Mouse (Mus musculus) splenic B cell, adult 2 months (primary cell): ENCODE measurements around the gene Nr5a2.
A peak's percentile ranks its signal among the peaks of the same experiment; 100 is the strongest.

Experiments used
- DNase-seq: peaks from one replicate; pipeline ENCODE4 v3.0.0-alpha.2; 2011; ENCODE audit warnings: low read depth, low spot score
- H3K27me3 ChIP-seq: 2 replicates; pipeline ENCODE4 v1.6.1; 2012; ENCODE audit warnings: mild to moderate bottlenecking, low read length, moderate library complexity, mixed read lengths; ENCODE audit not compliant: control insufficient read depth, poor library complexity, insufficient read depth, severe bottlenecking
- H3K36me3 ChIP-seq: 2 replicates; pipeline ENCODE4 v1.6.1; 2012; ENCODE audit warnings: mild to moderate bottlenecking, low read length, moderate library complexity, mixed read lengths; ENCODE audit not compliant: control insufficient read depth, poor library complexity, insufficient read depth, severe bottlenecking

Nr5a2 gene

DNA sequence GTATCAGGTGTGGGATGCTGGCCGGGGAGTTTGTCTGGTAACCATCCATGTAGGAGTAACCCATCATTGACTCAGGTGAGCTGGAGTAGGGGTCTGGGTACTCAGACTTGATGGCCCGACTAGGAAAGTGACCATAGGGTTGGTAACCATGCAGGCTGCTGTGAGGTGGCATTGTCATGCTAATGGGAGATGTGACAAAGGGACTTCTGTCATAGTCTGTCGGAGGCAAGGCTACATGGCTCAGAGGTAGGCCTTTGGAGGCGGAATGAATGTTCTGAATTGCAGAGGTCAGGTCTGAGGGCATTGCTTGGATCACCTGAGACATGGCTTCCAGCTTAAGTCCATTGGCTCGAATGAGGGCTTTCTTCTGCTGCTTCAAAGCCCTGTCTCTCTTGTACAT lies 19.6 kb downstream of the Nr5a2 start:
- Histone ChIP-seq H3K36me3 (no peaks in the 10 kb centered on the region; the same call in 1 of the 2 replicates), H3K27me3 (no peaks in the 10 kb centered on the region; the same call in 1 of the 2 replicates)
- no peak for DNase-seq

DNA sequence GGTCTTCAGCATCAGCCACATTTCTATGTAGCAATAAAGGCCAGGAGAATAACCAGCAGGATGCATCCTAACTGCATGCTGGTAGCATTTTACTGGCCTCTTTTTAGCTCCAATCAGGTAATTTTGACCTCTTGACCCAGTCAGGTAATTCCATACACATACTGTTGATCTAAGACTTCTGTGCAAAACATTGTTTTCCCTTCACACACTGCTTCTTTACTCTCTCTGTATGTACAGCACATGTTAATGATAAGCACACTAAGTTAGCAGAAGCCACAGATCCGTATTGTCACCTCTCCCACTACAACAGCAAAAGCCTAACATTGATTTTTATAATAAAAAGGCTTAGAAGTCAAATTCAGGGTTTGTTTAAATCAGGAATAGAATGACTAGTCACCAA lies 21.0 kb downstream of the Nr5a2 start:
- no peaks in the 10 kb centered on the region; the same call in 1 of the 2 replicates for H3K27me3 ChIP-seq
- no peak for DNase-seq
- no peaks in the 10 kb centered on the region; the same call in 1 of the 2 replicates for H3K36me3 ChIP-seq

DNA sequence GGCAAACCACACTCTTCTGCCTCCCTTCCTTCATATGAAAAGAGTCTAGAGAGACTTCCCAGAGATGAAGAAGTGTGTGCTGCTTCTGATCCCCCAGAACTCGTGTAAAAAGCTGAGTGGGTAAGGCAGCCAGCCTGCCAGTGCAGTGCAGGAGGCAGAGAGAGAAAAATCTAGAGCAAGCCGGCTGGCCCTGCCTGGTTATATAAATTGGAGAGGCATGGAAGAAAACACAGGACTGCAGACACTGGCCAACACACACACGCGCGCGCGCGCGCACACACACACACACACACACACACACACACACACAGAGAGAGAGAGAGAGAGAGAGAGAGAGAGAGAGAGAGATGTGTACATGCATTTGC lies 24.3 kb downstream of the Nr5a2 start:
- DNase-seq, result no peak
- Histone ChIP-seq H3K36me3 (no peaks in the 10 kb centered on the region), H3K27me3 (no peaks in the 10 kb centered on the region; the same call in 1 of the 2 replicates)

DNA sequence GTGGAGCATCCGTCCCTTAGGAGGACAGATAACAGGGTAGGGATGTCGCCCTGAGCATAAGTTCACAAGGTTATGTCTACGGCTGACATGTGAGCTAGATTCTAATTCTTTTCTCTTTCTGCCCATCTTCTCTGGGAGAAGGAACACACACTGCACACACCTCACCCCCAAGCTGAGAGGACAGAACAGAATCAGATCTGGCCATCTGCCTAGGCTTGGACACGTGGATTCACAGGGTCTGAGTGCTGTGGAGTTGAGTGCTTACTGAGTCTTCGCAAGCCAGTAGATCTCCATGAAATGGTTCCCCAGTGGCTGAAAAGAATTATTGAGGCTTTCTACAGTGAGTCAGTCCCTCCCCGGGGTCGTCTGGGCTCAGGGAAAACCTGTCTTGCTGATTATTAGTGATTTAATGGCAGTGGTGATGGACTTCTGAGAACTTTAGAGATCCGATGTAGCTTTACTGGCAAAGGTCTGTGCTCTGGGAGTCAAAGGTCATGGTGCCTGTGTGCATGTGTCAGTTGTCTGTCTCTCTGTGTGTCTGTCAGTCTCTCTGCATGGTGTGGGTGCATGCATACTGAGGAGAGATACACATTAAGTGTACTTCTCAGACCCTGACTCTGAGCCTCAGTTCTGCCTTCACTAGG lies 24.8 kb downstream of the Nr5a2 start:
- H3K27me3 ChIP-seq, result no peaks in the 10 kb centered on the region; the same call in 1 of the 2 replicates
- DNase-seq, result no peak
- no peaks in the 10 kb centered on the region for H3K36me3 ChIP-seq

DNA sequence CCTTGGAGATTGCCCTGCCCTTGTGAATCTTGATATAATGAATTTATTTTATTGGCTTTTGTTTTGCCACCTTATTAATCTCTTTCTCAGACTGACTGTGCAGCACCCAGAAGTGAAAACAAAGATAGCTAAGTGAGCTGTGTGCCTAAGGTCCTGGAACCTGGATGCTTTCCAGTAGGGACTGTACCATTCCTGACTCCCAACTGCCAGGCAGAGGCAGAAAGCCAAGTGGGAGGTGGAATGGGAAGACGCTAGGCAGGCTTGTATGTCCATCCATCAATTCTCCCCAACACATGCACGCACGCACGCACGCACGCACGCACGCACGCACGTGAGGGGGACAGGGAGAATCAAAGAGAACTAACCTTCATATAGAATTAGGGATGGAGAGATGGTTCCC lies 26.2 kb downstream of the Nr5a2 start:
- no peaks in the 10 kb centered on the region for H3K36me3 ChIP-seq
- no peaks in the 10 kb centered on the region; the same call in 1 of the 2 replicates for H3K27me3 ChIP-seq
- DNase-seq, result no peak

DNA sequence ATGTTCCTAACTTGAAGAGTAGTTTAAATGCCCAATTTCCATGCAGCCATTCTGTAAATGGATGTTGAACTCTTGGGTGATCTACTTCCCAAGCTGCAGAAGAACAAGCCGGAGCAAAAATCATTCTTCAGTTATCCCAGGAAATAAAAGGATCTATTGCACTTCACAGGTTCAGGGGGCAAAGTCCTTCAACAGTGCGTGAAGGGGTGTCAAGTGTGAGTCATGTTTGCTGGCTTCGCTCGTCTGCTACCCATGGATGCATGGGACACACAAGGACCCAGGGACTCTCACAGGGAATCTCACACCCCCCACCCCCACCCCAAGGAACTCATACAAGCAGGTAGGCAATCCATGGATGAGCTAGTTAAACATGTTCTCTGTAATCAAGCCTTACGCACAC lies 29.2 kb downstream of the Nr5a2 start:
- no peaks in the 10 kb centered on the region for H3K36me3 ChIP-seq
- no peak for DNase-seq
- no peaks in the 10 kb centered on the region; the same call in 1 of the 2 replicates for H3K27me3 ChIP-seq

DNA sequence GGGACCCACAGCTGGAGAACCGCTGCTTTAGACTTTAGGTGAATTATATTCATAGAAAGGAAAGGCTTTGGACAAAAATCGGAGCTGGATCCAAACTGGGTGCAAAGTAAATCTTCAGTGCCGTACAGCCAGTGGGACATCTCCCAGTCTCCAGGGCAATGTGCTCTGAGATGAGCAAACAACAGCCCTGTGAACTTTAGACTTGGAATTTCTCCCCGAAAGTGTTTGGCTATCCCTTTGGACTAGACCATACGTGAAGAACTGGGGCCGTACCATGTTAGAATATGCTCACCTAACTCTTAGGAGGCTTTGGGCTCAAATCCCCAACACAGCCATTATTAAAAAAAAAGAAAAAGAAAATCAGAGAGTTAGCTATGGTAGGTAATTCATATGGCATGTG lies 30.5 kb downstream of the Nr5a2 start:
- Histone ChIP-seq H3K36me3 (no peaks in the 10 kb centered on the region), H3K27me3 (no peaks in the 10 kb centered on the region; the same call in 1 of the 2 replicates)
- no peak for DNase-seq

DNA sequence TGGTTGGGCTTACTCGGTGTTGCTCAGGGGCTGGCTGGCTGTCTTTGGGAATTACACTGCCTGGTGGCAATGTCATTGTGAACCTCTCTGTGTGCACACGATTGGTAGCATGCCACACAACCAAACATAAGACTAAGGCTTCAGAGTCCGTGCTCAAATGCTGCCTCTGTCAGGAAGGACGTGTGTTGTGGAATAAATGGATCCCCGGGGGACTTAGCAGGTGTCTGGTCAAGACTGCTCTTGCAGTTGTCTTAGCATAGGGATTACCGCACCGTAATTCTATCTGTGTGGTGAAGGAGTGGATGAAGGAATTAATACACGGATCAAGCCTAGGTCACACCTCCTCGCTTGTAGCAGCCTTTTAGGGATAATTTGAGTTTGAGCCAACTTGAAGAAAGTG lies 32.8 kb downstream of the Nr5a2 start:
- no peak for DNase-seq
- Histone ChIP-seq H3K36me3 (no peaks in the 10 kb centered on the region), H3K27me3 (no peaks in the 10 kb centered on the region; the same call in 1 of the 2 replicates)

DNA sequence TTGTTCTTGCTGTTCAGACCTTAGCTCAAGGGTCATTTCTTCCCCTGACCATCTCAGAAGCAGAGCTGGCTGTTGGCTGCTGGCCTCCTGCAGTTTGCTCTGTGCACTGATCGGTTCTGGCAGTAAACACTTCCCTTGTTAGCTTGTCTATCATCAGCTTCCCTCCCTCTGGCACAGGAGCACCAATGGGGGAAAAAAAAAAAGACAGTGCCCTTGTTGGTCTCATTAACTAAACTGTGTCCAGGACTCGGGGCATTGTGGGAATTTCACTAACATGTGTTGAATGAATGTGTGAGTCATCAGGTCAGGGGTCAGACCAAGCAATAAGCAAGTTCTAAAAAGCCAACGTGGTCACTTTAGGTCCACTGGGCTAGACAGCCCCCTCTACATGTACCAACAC lies 34.2 kb downstream of the Nr5a2 start:
- Histone ChIP-seq H3K36me3 (no peaks in the 10 kb centered on the region), H3K27me3 (no peaks in the 10 kb centered on the region; the same call in 1 of the 2 replicates)
- DNase-seq, result no peak

DNA sequence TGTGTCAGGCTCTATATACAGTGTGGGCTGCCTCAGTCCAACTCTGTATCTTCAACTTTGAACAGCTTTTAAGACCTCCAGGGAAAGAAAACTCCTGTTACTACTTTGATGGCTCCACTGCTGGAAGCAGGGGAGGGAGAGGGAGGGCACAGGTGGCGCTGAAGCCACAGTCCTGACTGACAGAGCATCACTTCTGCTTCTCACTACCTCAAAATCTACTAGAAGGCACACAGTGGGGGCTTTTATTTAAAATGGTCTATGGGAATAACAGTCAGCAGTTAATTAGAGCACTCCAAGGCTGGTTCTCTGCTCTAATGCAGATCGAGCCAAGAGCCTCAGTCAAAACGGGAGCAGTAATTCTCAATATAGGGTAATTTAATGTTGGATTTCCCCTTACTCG lies 40.2 kb downstream of the Nr5a2 start:
- peak; percentile 1 for DNase-seq
- Histone ChIP-seq H3K27me3 (no peaks in the 10 kb centered on the region), H3K36me3 (no peaks in the 10 kb centered on the region)

DNA sequence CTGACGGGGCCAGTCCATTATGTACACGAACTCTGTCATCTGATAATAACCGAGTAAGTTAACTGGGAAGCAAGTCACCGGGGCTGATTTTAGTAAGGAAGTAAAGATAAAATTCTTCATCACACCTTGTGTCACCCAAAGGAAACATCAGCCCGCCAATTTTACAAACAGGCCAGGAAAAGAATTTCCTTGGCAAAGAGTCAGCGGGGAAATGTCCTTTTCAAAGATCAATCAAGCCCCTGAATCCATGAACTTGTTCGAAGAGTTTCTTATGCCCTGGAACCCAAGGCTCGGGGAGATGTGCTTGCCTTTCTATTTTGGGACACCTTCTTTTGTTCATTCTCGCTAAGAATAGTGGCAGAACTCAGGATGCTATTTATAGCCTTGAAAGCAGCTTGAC lies 41.5 kb downstream of the Nr5a2 start:
- no peaks in the 10 kb centered on the region for H3K27me3 ChIP-seq
- DNase-seq, result no peak
- no peaks in the 10 kb centered on the region for H3K36me3 ChIP-seq

DNA sequence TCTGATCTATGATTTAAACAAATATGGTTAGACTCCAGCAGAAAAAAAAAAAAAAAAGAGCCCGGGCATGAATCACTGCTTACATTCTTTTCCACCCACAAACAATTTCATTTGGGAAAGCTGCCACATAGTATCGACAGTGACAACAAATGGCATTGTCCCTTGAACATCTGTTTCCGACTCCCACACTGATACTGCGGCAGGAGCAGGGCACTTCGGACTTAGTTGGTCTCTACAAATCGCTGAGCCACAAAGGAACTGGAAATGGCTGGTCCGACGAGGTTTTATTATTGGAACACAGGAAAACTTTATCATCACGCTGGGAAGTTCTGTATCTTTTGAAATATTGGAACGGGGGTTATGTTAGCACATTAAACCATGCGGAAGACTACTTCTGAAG lies 44.8 kb downstream of the Nr5a2 start:
- Histone ChIP-seq H3K27me3 (no peaks in the 10 kb centered on the region), H3K36me3 (no peaks in the 10 kb centered on the region)
- DNase-seq, result no peak

DNA sequence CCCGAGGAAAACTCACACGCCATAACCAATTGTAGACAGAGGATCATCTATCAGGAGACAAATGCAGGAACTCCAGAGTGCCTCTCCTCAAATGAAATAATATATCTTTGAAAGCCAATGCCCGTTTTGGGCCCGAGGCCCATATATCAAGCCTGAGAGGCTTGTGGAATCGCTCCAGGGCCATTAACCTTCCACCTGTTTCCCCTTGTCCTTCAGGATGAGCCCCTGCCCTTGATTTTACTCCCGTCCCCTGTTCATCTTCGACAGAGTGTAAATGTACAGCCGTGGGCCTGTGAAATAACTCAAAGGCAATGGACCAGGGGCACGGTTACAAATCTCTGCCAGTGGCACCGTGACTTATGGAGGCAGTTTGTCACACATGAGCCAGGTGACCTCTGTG lies 48.3 kb downstream of the Nr5a2 start:
- DNase-seq, result no peak
- H3K36me3 ChIP-seq, result no peaks in the 10 kb centered on the region

DNA sequence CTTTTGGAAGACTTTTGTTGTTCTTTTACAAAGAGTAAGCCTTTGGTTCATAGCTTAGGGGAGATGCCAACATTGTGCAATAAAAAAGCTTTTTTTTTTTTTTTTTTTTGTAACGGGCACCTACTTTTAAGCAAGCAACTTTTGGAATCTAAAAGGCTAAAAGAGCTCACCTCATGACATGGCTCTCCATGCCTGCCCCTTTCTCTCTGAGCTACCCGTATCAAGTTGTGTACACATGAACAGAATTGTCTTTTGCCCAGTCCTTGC lies 48.7 kb downstream of the Nr5a2 start:
- H3K27me3 ChIP-seq, result no peaks in the 10 kb centered on the region
- DNase-seq, result no peak
- no peaks in the 10 kb centered on the region for H3K36me3 ChIP-seq

More for the DNA sequence above, 48.3 kb downstream of the Nr5a2 start:
- H3K27me3 ChIP-seq, result no peaks in the 10 kb centered on the region

DNA sequence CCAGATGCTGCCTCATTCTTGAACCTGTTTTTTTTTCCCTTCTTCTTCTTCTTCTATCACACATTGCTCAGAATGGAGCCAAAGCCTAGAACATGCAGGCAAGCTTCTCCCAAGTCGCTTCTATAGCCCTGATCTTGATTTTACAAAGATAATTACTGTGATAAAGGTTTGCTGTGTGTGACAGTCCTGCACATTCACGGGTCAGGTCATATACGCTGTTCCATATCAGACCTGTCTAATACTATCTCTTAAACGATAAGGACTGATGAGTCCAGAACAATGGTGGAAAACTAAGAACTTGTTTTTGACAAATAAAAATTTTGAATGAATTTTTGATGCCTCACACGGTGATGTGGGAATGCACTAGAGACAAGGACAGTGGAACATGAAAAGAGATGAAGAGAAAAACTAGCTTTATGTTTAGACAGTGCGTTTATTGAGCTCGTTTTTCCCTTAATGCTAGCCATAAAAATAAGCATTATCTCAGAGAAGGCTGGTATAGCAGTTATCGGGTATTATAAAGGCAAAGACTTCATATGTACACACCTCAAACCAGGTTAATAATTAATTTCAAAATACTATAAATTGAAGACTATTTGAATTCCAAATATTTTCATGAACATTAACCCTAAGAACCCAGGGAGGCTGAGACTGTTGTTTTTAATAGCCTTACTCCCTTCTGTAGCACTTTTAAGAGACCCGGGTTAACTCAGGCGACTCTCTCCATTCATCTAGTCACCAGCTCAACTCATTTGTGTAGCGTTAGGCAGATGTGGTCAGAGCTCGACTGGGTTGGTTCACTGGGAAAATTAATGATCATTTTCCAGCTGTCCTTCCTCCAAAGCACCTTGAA lies 49.3 kb downstream of the Nr5a2 start:
- Histone ChIP-seq H3K36me3 (no peaks in the 10 kb centered on the region), H3K27me3 (no peaks in the 10 kb centered on the region)
- DNase-seq, result no peak
